Mouse (Mus musculus) limb, embryonic 12.5 days (tissue): ENCODE measurements around the gene Rhot2. TPM values are rescaled to one million over a fixed set of nuclear protein-coding genes. Genes with fewer than 3 reads are reported as not detected.

Experiments
- ATAC-seq: fragments of 200-750 bp; cut with Nextera tagmentation; 2 replicates; pipeline ENCODE4 v1.8.0; 2017; ENCODE audit warnings: low read depth, moderate TSS enrichment; ENCODE audit not compliant: insufficient number of reproducible peaks, insufficient read depth, low FRiP score, low TSS enrichment
- H3K27ac ChIP-seq: fragments of 300-500 bp; sonication (generic); 2 replicates; pipeline ENCODE4 v1.5.1; 2016; ENCODE audit warnings: mild to moderate bottlenecking, moderate library complexity
- H3K27me3 ChIP-seq: fragments of 300-500 bp; sonication (generic); 2 replicates; pipeline ENCODE4 v1.6.1; 2016; ENCODE audit warnings: mild to moderate bottlenecking, moderate library complexity
- H3K36me3 ChIP-seq: fragments of 300-500 bp; sonication (generic); 2 replicates; pipeline ENCODE4 v1.6.1; 2016; ENCODE audit warnings: mild to moderate bottlenecking, moderate library complexity
- H3K4me1 ChIP-seq: fragments of 300-500 bp; sonication (generic); replicated peaks from 2 replicates; pipeline ENCODE4 v1.6.1; 2016
- H3K4me2 ChIP-seq: fragments of 300-500 bp; sonication (generic); 2 replicates; pipeline ENCODE4 v1.6.1; 2016; ENCODE audit warnings: mild to moderate bottlenecking, moderate library complexity
- H3K4me3 ChIP-seq: fragments of 300-500 bp; sonication (generic); replicated peaks from 2 replicates; pipeline ENCODE4 v1.5.1; 2016; ENCODE audit warnings: mild to moderate bottlenecking
- H3K9ac ChIP-seq: fragments of 300-500 bp; sonication (generic); replicated peaks from 2 replicates; pipeline ENCODE4 v1.6.1; 2016; ENCODE audit warnings: mild to moderate bottlenecking, moderate library complexity
- H3K9me3 ChIP-seq: fragments of 300-500 bp; sonication (generic); 2 replicates; pipeline ENCODE4 v1.6.1; 2016; ENCODE audit warnings: mild to moderate bottlenecking, moderate library complexity
- WGBS: fragments of 180-500 bp; shearing (Covaris S2); methylation state at CpG from one replicate; pipeline ENCODE4 v1.1.7; 2016; 5-methylcytosine and 5-hydroxymethylcytosine counted together
- polyA plus RNA-seq: library from polyadenylated mRNA; unstranded; fragments of >200 nt; fragmentation: Nextera tagmentation; extraction: Ambion mirVana; gene quantifications from 2 replicates; pipeline ENCODE4 v1.2.1, GENCODE M21; 2016

Rhot2 gene
- polyA plus RNA-seq, 1 experiment from 2014 or later = 23.6 TPM

DNA sequence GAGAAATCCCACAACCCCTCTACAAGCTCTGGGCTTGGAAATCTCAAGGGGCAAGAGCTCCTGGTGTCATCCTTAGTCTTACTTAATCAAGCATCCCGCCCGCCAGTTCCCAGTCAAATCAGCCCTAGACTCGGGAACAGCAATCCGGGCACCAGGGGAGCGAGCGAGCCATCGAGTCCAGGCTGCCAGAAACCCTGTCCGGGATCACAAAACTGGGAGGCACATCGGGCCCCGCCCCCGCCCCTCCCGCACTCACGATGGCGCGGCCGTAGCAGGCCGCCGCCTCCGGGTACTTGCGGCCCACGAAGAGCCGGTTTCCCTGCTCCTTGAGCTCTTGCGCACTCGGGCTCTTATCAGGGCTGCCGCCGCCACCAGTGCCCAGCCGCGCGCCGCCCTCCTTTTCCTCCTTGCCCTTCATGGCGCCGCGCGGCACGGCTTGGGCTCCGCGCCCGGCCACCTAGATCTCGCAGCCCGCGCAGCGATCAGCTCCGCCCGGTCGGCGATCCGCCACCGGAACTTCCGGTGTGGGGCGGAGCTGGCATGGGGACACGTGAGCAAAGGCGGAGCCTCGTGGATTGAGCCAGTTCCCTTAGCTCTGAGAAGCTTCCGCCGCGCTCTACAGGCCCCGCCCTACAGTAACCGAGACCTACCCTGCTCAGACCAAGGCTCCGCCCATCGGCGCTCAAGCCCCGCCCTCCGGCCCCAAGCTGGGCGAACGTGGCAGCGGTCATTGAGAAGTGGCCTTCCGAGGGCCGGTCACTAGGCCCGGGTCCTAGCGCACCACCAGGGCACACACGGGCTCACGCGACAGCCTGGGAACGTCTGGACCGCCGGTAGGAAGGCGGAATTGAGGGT, 12.0 kb downstream of the Rhot2 start:
- Histone ChIP-seq H3K4me1 (peaks cover 68% of the 10 kb centered on the region), H3K4me3 (peak overlapping the region; percentile 74), H3K9ac (peak overlapping the region; percentile 83), H3K27ac (peak overlapping the region; percentile 94), H3K36me3 (peaks cover 49% of the 10 kb centered on the region), H3K9me3 (no peaks in the 10 kb centered on the region), H3K27me3 (no peaks in the 10 kb centered on the region), H3K4me2 (peak overlapping the region; percentile 98)
- WGBS = under 1% methylated on average over 76 of the region's 77 CpGs
- peak; percentile 90 for ATAC-seq

DNA sequence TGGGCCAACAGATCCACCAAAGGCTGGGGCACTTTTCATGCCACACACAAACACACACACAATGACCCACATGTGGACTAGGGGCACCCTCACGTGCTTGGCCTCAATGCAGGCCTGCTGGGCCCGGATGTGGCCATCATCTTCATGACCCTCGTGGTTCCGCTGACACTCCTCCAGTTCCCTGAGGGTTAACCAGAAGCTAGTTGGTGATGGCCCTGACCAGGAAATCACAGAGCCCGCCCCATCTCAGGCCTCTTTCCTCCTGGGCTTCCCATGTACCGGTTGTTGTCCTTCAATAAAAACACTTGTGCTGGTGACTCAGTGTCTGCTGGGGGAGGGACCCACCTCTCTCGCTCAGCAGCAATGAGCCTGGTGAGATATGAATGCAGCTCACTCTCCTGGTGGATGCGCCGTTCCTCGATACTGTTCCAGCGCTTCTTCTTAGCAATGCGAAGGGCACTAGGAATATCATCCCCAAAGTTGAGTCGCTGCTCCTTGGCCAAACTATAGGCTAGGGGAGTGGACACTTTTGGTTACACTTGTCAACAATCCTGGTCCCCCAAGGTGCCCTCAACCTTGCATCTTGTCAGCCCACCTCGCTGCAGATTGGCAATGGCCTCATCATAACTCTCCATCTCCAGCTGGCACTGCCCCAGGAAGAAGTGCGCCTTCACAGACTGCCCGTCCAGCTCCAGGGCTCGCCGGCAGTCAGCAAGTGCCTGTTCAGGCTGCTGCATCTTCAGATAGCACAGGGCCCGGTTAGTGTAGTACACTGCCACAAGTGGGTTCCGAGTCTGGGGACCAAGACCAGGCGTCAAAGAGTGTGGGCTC, 13.0 kb downstream of the Rhot2 start:
- no peak for ATAC-seq

DNA sequence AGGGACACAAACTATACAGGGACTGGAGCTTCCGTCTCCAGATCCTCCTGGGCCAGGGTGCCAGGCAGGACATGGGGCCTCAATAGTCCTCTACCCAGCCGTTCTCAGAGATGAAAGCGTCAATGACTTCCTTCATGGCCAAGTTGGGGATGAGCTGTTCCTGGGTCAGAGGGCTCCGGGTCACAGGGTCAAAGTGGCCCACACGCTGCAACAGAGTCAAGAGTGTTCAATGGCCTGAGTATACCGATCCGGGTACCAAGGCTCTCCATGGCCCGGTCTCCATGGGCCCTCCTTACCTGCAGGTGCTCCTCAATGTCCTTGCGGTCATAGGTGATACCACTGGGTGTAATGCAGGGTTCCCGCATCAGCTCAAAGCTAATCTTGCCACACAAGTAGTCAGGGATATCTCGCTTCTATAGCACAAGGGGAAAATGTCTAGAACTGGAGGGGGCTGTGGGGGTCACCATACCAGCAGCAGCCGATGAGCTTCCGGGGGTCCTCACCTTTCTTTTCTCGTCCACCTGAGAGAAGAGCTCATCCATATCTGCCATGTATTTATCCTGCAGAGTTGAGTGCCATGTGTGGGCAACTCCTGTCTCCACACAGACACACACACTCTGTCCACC, 13.7 kb downstream of the Rhot2 start:
- Histone ChIP-seq H3K9ac (no peak overlapping the region; the same call in 1 of the 2 replicates), H3K36me3 (peaks cover 63% of the 10 kb centered on the region), H3K4me1 (peaks cover 52% of the 10 kb centered on the region), H3K27me3 (no peaks in the 10 kb centered on the region), H3K27ac (no peak overlapping the region), H3K4me3 (peak overlapping the region; percentile 74; the same call in 1 of the 2 replicates), H3K9me3 (no peaks in the 10 kb centered on the region), H3K4me2 (peak overlapping the region; percentile 98)
- 92% methylated on average over 14 of the region's 14 CpGs for WGBS
- no peak for ATAC-seq

More for the DNA sequence above, 13.0 kb downstream of the Rhot2 start:
- Histone ChIP-seq H3K4me1 (peaks cover 58% of the 10 kb centered on the region), H3K9me3 (no peaks in the 10 kb centered on the region), H3K9ac (peak overlapping the region; percentile 83), H3K27me3 (no peaks in the 10 kb centered on the region), H3K4me3 (peak overlapping the region; percentile 74), H3K36me3 (peaks cover 57% of the 10 kb centered on the region), H3K27ac (peak overlapping the region; percentile 88; the same call in 1 of the 2 replicates), H3K4me2 (peak overlapping the region; percentile 98)
- 62% methylated on average over 21 of the region's 21 CpGs for WGBS

DNA sequence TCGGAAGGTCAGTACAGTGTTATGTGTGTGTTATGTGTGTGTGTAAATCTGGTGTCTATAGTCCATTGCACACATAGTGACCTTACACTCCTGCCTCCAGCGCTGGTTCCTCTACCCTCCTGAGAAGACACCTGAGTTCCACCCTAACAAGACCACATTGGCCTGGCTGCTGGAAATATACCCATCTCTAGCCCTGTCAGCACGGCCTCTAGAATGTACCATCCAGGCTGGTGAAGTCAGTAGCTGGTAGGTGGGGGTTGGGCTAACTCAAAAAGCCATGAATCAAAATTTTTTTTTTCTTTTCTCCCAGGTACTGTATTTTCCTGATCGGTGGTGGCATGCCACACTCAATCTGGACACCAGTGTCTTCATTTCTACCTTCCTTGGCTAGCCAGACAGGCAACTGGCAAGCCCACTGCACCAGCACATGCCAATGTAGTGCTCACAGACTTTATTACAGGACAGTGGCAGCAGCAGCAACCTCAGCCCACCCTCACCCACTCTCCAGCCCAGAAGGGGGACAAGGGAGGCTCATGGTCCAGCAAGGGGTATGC, 14.4 kb downstream of the Rhot2 start:
- Histone ChIP-seq H3K9ac (peak overlapping the region; percentile 75), H3K36me3 (peaks cover 62% of the 10 kb centered on the region), H3K4me2 (peak overlapping the region; percentile 87), H3K4me1 (peaks cover 55% of the 10 kb centered on the region), H3K27me3 (no peaks in the 10 kb centered on the region), H3K9me3 (no peaks in the 10 kb centered on the region), H3K4me3 (peak overlapping the region; percentile 62; the same call in 1 of the 2 replicates), H3K27ac (no peak overlapping the region)
- ATAC-seq = no peak
- 84% methylated on average over 4 of the region's 4 CpGs for WGBS

DNA sequence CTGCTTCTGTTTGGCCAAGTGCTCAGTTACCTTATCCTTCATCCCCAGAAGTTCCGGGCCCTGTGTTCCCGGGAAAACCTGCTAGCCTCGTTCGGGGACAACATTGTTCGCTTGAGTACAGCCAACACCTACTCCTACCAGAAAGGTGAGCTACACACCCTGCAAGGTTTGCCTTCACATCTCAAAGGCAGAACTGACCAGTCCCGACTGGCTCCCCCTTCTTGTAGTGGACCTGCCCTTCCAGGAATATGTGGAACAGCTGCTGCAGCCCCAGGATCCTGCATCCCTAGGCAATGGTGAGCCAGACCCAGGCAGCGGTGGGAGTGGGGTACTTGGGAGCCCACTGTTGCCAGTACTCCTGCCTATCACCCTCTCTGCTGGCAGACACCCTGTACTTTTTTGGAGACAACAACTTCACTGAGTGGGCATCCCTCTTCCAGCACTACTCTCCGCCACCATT, 15.1 kb downstream of the Rhot2 start:
- Histone ChIP-seq H3K9me3 (no peaks in the 10 kb centered on the region), H3K4me1 (peaks cover 55% of the 10 kb centered on the region), H3K27ac (peak overlapping the region; percentile 91), H3K36me3 (peaks cover 55% of the 10 kb centered on the region), H3K4me3 (peak overlapping the region; percentile 62), H3K27me3 (no peaks in the 10 kb centered on the region), H3K9ac (peak overlapping the region; percentile 75), H3K4me2 (peak overlapping the region; percentile 87)
- 43% methylated on average over 8 of the region's 8 CpGs for WGBS
- no peak for ATAC-seq

DNA sequence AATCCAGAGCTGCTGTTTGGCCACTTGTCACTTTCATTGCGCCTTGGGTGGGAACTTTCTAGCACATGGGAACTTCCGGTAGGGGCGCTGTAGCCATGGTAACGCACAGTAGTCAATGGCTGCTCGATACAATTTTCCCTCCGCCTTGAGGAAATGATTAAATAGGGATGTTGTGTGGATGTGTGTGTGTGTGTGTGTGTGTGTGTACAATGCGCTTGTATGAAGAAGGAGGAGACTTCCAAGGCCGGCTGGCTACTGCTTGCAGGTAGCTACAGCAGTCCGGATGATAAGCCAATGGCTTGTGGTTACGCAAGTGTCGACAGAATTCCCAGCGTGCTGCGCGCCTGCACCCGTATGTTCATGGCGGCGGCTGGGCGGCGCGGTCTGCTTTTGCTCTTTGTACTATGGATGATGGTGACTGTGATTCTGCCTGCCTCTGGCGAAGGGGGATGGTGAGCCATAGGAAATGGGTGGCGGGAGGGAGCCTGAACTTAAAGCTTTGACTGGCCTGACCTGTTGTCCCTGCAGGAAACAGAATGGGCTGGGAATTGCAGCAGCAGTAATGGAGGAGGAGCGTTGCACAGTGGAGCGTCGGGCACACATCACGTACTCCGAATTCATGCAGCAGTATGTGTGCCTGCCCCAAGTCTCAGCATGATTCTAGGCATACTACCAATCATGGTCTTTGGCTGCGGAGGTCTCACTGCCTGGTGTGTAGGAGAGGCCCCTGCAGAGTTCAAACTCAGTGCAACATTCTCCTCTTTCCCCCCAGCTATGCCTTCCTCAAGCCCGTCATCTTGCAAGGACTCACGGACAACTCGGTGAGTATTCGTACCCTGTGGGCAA, 15.7 kb downstream of the Rhot2 start, which contains the start of gene Jmjd8:
Jmjd8 (plus strand) TSS at position 156 of the 846 bp plus-strand sequence.
- peak; percentile 6; the same call in 1 of the 2 replicates for ATAC-seq
- Histone ChIP-seq H3K36me3 (peaks cover 53% of the 10 kb centered on the region), H3K9me3 (no peaks in the 10 kb centered on the region), H3K27me3 (no peaks in the 10 kb centered on the region), H3K4me1 (peaks cover 55% of the 10 kb centered on the region), H3K9ac (peak within 1 kb of the TSS; percentile 75), H3K27ac (peak within 1 kb of the TSS; percentile 91), H3K4me2 (peak within 1 kb of the TSS; percentile 87), H3K4me3 (peak within 1 kb of the TSS; percentile 62)
- 2% methylated on average over 32 of the region's 32 CpGs for WGBS

DNA sequence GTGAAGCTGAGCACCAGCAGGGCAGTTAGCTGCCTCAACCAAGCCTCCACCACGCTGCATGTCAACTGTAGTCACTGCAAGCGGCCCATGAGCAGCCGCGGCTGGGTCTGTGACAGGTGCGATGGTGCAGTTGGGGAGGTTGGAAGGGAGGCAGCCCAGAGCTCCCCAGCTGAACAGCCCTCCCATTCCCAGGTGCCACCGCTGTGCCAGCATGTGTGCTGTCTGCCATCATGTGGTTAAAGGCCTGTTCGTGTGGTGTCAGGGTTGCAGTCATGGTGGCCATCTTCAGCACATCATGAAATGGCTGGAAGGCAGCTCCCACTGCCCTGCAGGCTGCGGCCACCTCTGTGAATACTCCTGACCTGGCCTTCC, 16.4 kb downstream of the Rhot2 start:
- H3K36me3 ChIP-seq = peaks cover 53% of the 10 kb centered on the region
- WGBS = 82% methylated on average over 8 of the region's 8 CpGs
- H3K27ac ChIP-seq = peak overlapping the region; percentile 91
- H3K27me3 ChIP-seq = no peaks in the 10 kb centered on the region
- H3K9ac ChIP-seq = peak overlapping the region; percentile 75; the same call in 1 of the 2 replicates
- H3K4me3 ChIP-seq = peak overlapping the region; percentile 62
- H3K4me2 ChIP-seq = peak overlapping the region; percentile 87
- H3K4me1 ChIP-seq = peaks cover 53% of the 10 kb centered on the region
- ATAC-seq = no peak
- H3K9me3 ChIP-seq = no peaks in the 10 kb centered on the region

DNA sequence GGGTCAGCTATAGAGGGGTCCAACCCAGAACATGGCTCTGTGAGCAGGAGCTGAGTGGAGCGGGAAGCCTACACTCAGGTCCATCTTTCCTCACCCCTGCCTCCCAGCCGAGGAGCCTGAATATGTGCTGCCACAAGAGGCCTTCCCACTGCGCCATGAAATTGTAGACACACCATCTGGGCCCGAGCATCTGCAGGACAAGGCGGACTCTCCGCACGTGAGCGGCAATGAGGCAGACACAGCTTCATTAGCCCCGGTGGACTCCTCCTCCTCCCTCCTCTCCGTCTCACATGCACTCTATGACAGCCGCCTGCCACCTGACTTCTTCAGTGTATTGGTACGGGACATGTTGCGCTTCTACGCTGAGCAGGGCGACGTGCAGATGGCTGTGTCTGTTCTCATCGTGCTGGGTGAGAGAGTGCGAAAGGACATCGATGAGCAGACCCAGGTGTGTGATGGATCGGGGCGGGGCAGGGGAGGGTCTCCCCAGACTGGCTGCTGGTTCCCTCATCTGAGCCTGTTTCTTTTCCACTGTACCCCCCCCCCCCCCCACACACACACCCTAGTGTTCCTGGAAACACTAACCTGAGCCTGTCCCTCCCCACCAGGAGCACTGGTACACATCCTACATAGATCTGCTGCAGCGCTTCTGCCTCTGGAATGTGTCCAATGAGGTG, 17.0 kb downstream of the Rhot2 start:
- Histone ChIP-seq H3K36me3 (peaks cover 53% of the 10 kb centered on the region), H3K27me3 (0 out of 2 replicates have a peak, but pooled peaks cover under 1% of the 10 kb centered on the region), H3K9me3 (no peaks in the 10 kb centered on the region), H3K27ac (no peak overlapping the region), H3K4me1 (peaks cover 53% of the 10 kb centered on the region), H3K9ac (no peak overlapping the region; the same call in 1 of the 2 replicates), H3K4me2 (peak overlapping the region; percentile 87), H3K4me3 (peak overlapping the region; percentile 62)
- no peak for ATAC-seq
- WGBS = 92% methylated on average over 22 of the region's 22 CpGs

DNA sequence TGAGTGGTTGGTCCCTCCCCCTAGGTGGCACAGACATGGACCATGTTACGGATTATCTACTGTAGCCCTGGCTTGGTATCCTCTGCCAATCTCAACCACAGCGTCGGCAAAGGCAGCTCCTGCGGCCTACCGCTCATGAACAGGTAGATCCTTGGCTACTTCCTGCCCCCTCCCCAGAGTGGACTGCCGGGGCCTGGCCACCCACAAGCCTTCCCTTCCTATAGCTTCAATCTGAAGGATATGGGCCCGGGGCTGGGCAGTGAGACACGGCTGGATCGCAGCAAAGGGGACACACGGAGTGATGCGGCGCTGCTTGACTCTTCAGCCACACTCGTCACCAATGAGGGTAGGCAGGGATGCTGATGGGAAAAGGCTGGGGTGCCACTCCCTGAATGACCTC, 17.6 kb downstream of the Rhot2 start:
- ATAC-seq = no peak
- Histone ChIP-seq H3K4me1 (peaks cover 52% of the 10 kb centered on the region), H3K9me3 (no peaks in the 10 kb centered on the region), H3K36me3 (peaks cover 53% of the 10 kb centered on the region), H3K4me3 (no peak overlapping the region), H3K9ac (no peak overlapping the region), H3K4me2 (no peak overlapping the region; the same call in 1 of the 2 replicates), H3K27ac (no peak overlapping the region), H3K27me3 (peaks cover 5% of the 10 kb centered on the region; the same call in 1 of the 2 replicates)
- 95% methylated on average over 13 of the region's 13 CpGs for WGBS
